Mouse (Mus musculus) neural tube, embryonic 12.5 days (tissue): ENCODE data around the gene Specc1. TPM values are rescaled to one million over a fixed set of nuclear protein-coding genes. Genes with fewer than 3 reads are reported as not detected.

Experiments
- ATAC-seq: fragments of 200-750 bp; cut with Nextera tagmentation; 2 replicates; pipeline ENCODE4 v1.8.0; 2017; ENCODE audit warnings: low read depth, mild to moderate bottlenecking, moderate TSS enrichment, moderate library complexity; ENCODE audit not compliant: low FRiP score
- H3K27ac ChIP-seq: fragments of 300-500 bp; sonication (generic); 2 replicates; pipeline ENCODE4 v1.5.1; 2016
- H3K27me3 ChIP-seq: fragments of 300-500 bp; sonication (generic); replicated peaks from 2 replicates; pipeline ENCODE4 v1.6.1; 2016; ENCODE audit warnings: mild to moderate bottlenecking
- H3K36me3 ChIP-seq: fragments of 300-500 bp; sonication (generic); 2 replicates; pipeline ENCODE4 v1.6.1; 2016; ENCODE audit warnings: mild to moderate bottlenecking
- H3K4me1 ChIP-seq: fragments of 300-500 bp; sonication (generic); 2 replicates; pipeline ENCODE4 v1.6.1; 2016
- H3K4me2 ChIP-seq: fragments of 300-500 bp; sonication (generic); replicated peaks from 2 replicates; pipeline ENCODE4 v1.6.1; 2016; ENCODE audit warnings: mild to moderate bottlenecking
- H3K4me3 ChIP-seq: fragments of 300-500 bp; sonication (generic); 2 replicates; pipeline ENCODE4 v1.5.1; 2016
- H3K9ac ChIP-seq: fragments of 300-500 bp; sonication (generic); 2 replicates; pipeline ENCODE4 v1.6.1; 2016; ENCODE audit warnings: mild to moderate bottlenecking
- H3K9me3 ChIP-seq: fragments of 300-500 bp; sonication (generic); 2 replicates; pipeline ENCODE4 v1.6.1; 2016; ENCODE audit warnings: mild to moderate bottlenecking
- WGBS: fragments of 180-500 bp; shearing (Covaris S2); methylation state at CpG from one replicate; pipeline ENCODE4 v1.1.7; 2016; 5-methylcytosine and 5-hydroxymethylcytosine counted together
- polyA plus RNA-seq: library from polyadenylated mRNA; unstranded; fragments of >200 nt; fragmentation: Nextera tagmentation; extraction: Ambion mirVana; gene quantifications from 2 replicates; pipeline ENCODE4 v1.2.1, GENCODE M21; 2016

Specc1 gene
- polyA plus RNA-seq, 1 experiment from 2014 or later, result 14.1 TPM

GRCm38 (mm10) chr11:62070206-62070605 lies 113.6 kb downstream of the Specc1 start:
- 85% methylated on average over 7 of the region's 7 CpGs for WGBS
- no peak for ATAC-seq
- Histone ChIP-seq H3K9me3 (no peaks in the 10 kb centered on the region), H3K27me3 (no peaks in the 10 kb centered on the region), H3K9ac (no peak overlapping the region), H3K27ac (no peak overlapping the region), H3K36me3 (no peaks in the 10 kb centered on the region), H3K4me1 (peaks cover 11% of the 10 kb centered on the region), H3K4me3 (no peak overlapping the region), H3K4me2 (no peak overlapping the region)

GRCm38 (mm10) chr11:62072406-62072805 lies 115.8 kb downstream of the Specc1 start:
- H3K4me2 ChIP-seq, result no peak overlapping the region
- 82% methylated on average over 3 of the region's 3 CpGs for WGBS
- H3K4me3 ChIP-seq, result no peak overlapping the region
- ATAC-seq, result no peak
- H3K4me1 ChIP-seq, result peaks cover 11% of the 10 kb centered on the region
- no peak overlapping the region for H3K9ac ChIP-seq
- no peak overlapping the region for H3K27ac ChIP-seq
- no peaks in the 10 kb centered on the region for H3K27me3 ChIP-seq
- H3K9me3 ChIP-seq, result no peaks in the 10 kb centered on the region
- H3K36me3 ChIP-seq, result no peaks in the 10 kb centered on the region

GRCm38 (mm10) chr11:62073575-62074140 lies 117.1 kb downstream of the Specc1 start:
- Histone ChIP-seq H3K27ac (no peak overlapping the region), H3K4me3 (no peak overlapping the region), H3K4me1 (peaks cover 18% of the 10 kb centered on the region), H3K9ac (no peak overlapping the region), H3K4me2 (no peak overlapping the region), H3K27me3 (no peaks in the 10 kb centered on the region), H3K36me3 (no peaks in the 10 kb centered on the region), H3K9me3 (no peaks in the 10 kb centered on the region)
- WGBS, result 90% methylated on average over 7 of the region's 7 CpGs
- ATAC-seq, result no peak

DNA sequence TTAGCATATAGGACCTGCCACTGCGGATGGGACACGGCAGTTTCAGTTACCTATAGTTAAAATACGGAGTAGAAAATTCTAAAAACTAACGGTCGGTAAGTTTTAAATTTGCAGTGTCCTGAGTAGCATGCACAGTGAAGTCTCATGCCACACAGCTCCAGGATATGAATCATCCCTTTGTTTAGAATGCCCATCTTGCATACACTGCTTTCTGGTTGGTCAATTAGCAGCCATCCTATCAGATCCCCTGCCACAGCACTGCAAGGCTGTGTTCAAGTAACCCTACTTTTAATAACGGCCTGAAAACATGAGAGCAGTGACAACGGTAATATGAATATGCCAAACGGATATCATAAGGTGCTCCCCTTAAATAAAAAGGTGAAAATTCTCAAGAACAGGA lies 118.0 kb downstream of the Specc1 start:
- no peak for ATAC-seq
- H3K27me3 ChIP-seq, result no peaks in the 10 kb centered on the region

GRCm38 (mm10) chr11:62075071-62075470 lies 118.5 kb downstream of the Specc1 start:
- no peak for ATAC-seq
- H3K27me3 ChIP-seq, result no peaks in the 10 kb centered on the region
- no peaks in the 10 kb centered on the region for H3K36me3 ChIP-seq
- H3K4me1 ChIP-seq, result peaks cover 8% of the 10 kb centered on the region; the same call in 1 of the 2 replicates
- WGBS, result 82% methylated on average over 3 of the region's 3 CpGs
- H3K4me2 ChIP-seq, result no peak overlapping the region
- no peak overlapping the region for H3K4me3 ChIP-seq
- H3K9ac ChIP-seq, result no peak overlapping the region
- no peak overlapping the region for H3K27ac ChIP-seq
- H3K9me3 ChIP-seq, result no peaks in the 10 kb centered on the region

More for the DNA sequence above, 118.0 kb downstream of the Specc1 start:
- no peak overlapping the region for H3K4me3 ChIP-seq
- 88% methylated on average over 8 of the region's 8 CpGs for WGBS
- peaks cover 13% of the 10 kb centered on the region for H3K4me1 ChIP-seq
- H3K27ac ChIP-seq, result no peak overlapping the region
- H3K9me3 ChIP-seq, result no peaks in the 10 kb centered on the region
- no peak overlapping the region for H3K4me2 ChIP-seq
- no peaks in the 10 kb centered on the region for H3K36me3 ChIP-seq
- no peak overlapping the region for H3K9ac ChIP-seq

GRCm38 (mm10) chr11:62075551-62075950 lies 119.0 kb downstream of the Specc1 start:
- 97% methylated on average over 5 of the region's 5 CpGs for WGBS
- Histone ChIP-seq H3K4me2 (no peak overlapping the region), H3K9ac (no peak overlapping the region), H3K27ac (no peak overlapping the region), H3K4me3 (no peak overlapping the region), H3K9me3 (no peaks in the 10 kb centered on the region), H3K27me3 (no peaks in the 10 kb centered on the region), H3K4me1 (peaks cover 6% of the 10 kb centered on the region; the same call in 1 of the 2 replicates), H3K36me3 (no peaks in the 10 kb centered on the region)
- ATAC-seq, result no peak

- WGBS, result 7% methylated on average over 42 of the region's 42 CpGs
- Histone ChIP-seq H3K9ac (peak overlapping the region; percentile 91), H3K27ac (peak overlapping the region; percentile 91), H3K4me3 (peak overlapping the region; percentile 78), H3K9me3 (no peaks in the 10 kb centered on the region), H3K4me2 (peak overlapping the region; percentile 66), H3K4me1 (peaks cover 6% of the 10 kb centered on the region; the same call in 1 of the 2 replicates), H3K27me3 (no peaks in the 10 kb centered on the region), H3K36me3 (no peaks in the 10 kb centered on the region)
- peak; percentile 98 for ATAC-seq
These were observed 120.0 kb downstream of the Specc1 start for GRCm38 (mm10) chr11:62076345-62077156.

DNA sequence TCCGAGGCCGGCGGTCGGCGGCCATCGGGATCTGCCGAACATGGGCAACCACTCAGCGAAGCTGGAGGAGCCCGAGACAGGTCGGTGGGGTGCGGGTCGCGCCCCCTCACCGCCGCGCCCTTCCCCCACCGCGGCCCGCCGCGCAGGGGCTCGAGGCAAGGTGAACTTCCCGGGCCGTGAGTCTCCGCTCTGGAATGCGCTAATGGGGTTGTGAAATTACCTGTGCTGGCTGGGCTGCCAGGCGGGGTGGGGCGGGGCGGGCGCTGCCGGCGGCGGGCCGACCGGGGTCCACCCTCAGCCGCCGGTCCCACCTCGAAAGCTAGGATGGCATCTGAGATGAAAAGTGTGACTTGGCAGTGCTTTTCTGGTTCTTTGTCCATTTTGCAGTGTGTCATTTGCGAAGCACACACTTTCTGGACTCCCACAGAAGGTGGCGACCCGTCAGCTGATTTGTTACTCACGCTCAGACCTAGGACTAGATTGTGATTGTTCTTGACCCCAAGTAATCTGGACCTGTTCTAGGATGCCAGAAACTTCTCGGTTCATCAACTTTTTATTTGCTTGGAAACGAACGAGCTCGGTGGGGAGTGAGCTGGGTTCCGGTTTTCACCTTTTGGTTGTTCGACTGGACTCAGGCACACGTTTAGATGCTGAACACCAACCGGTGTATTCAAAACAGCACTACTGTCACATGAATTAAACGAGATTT lies 120.7 kb downstream of the Specc1 start:
- ATAC-seq, result no peak
- Histone ChIP-seq H3K9me3 (no peaks in the 10 kb centered on the region), H3K27me3 (no peaks in the 10 kb centered on the region), H3K4me1 (peaks cover 6% of the 10 kb centered on the region; the same call in 1 of the 2 replicates), H3K36me3 (no peaks in the 10 kb centered on the region), H3K9ac (peak overlapping the region; percentile 91), H3K4me3 (peak overlapping the region; percentile 78), H3K27ac (peak overlapping the region; percentile 91), H3K4me2 (peak overlapping the region; percentile 66)
- 2% methylated on average over 51 of the region's 51 CpGs for WGBS

GRCm38 (mm10) chr11:62078371-62078770 lies 121.8 kb downstream of the Specc1 start:
- Histone ChIP-seq H3K4me1 (peaks cover 6% of the 10 kb centered on the region; the same call in 1 of the 2 replicates), H3K36me3 (no peaks in the 10 kb centered on the region), H3K27me3 (no peaks in the 10 kb centered on the region), H3K9ac (no peak overlapping the region), H3K4me2 (peak overlapping the region; percentile 66), H3K9me3 (no peaks in the 10 kb centered on the region), H3K27ac (no peak overlapping the region), H3K4me3 (no peak overlapping the region)
- no peak for ATAC-seq
- 91% methylated on average over 10 of the region's 10 CpGs for WGBS

GRCm38 (mm10) chr11:62079100-62079857 lies 122.7 kb downstream of the Specc1 start:
- no peak for ATAC-seq
- 89% methylated on average over 8 of the region's 8 CpGs for WGBS
- no peak overlapping the region for H3K4me2 ChIP-seq

GRCm38 (mm10) chr11:62080476-62080875 lies 123.9 kb downstream of the Specc1 start:
- 81% methylated on average over 2 of the region's 2 CpGs for WGBS
- Histone ChIP-seq H3K4me3 (no peak overlapping the region), H3K9me3 (no peaks in the 10 kb centered on the region), H3K4me1 (peaks cover 6% of the 10 kb centered on the region; the same call in 1 of the 2 replicates), H3K36me3 (no peaks in the 10 kb centered on the region), H3K9ac (no peak overlapping the region), H3K4me2 (no peak overlapping the region), H3K27me3 (no peaks in the 10 kb centered on the region), H3K27ac (no peak overlapping the region)
- no peak for ATAC-seq

More at GRCm38 (mm10) chr11:62079100-62079857, 122.7 kb downstream of the Specc1 start:
- Histone ChIP-seq H3K4me3 (no peak overlapping the region), H3K36me3 (no peaks in the 10 kb centered on the region), H3K4me1 (peaks cover 6% of the 10 kb centered on the region; the same call in 1 of the 2 replicates), H3K27ac (no peak overlapping the region), H3K9me3 (no peaks in the 10 kb centered on the region), H3K9ac (no peak overlapping the region), H3K27me3 (no peaks in the 10 kb centered on the region)
